Mouse (Mus musculus): ENCODE measurements around the gene Sh3pxd2a.

- TF ChIP-seq CTCF (conservative IDR thresholded peaks at IDR 0.05; ENCODE audit: insufficient read depth, insufficient read length, low read depth, low read length) (no peak), POLR2A (IDR thresholded peaks at IDR 0.05; ENCODE audit: low read depth, low read length) (no peak)
Measured at GRCm38 (mm10) chr19:47436236-47436635, 28.0 kb downstream of the Sh3pxd2a start.
